Mouse (Mus musculus) brain, embryonic 14.5 days (tissue): ENCODE results near the gene Pld4. TPM values are rescaled to one million over a fixed set of nuclear protein-coding genes. Genes with fewer than 3 reads are reported as not detected.
A peak's percentile ranks its signal among the peaks of the same experiment; 100 is the strongest.

Experiments
- DNase-seq: peaks from one replicate; pipeline ENCODE4 v3.0.0-alpha.2; 2011; ENCODE audit warnings: low read depth
- CTCF ChIP-seq: fragments of 200-500 bp; IDR thresholded peaks from 2 replicates; pipeline ENCODE4 v1.5.1; 2012; ENCODE audit warnings: inconsistent platforms, mild to moderate bottlenecking, moderate library complexity, borderline replicate concordance; ENCODE audit not compliant: insufficient read depth, insufficient read length; ENCODE audit errors: extremely low read depth
- POLR2A ChIP-seq: fragments of 200-500 bp; IDR thresholded peaks from 2 replicates; pipeline ENCODE4 v1.6.1; 2012; ENCODE audit warnings: mild to moderate bottlenecking, inconsistent platforms, borderline replicate concordance; ENCODE audit not compliant: poor library complexity, insufficient read depth, insufficient read length, severe bottlenecking; ENCODE audit errors: extremely low read depth
- polyA plus RNA-seq: library from polyadenylated mRNA; depleted of rRNA; stranded (reverse); fragments of >200 nt; gene quantifications from 2 replicates; pipeline ENCODE4 v1.2.3, GENCODE M21; 2012

The Pld4 gene
- polyA plus RNA-seq, 1 experiment, result 6.5 TPM

DNA sequence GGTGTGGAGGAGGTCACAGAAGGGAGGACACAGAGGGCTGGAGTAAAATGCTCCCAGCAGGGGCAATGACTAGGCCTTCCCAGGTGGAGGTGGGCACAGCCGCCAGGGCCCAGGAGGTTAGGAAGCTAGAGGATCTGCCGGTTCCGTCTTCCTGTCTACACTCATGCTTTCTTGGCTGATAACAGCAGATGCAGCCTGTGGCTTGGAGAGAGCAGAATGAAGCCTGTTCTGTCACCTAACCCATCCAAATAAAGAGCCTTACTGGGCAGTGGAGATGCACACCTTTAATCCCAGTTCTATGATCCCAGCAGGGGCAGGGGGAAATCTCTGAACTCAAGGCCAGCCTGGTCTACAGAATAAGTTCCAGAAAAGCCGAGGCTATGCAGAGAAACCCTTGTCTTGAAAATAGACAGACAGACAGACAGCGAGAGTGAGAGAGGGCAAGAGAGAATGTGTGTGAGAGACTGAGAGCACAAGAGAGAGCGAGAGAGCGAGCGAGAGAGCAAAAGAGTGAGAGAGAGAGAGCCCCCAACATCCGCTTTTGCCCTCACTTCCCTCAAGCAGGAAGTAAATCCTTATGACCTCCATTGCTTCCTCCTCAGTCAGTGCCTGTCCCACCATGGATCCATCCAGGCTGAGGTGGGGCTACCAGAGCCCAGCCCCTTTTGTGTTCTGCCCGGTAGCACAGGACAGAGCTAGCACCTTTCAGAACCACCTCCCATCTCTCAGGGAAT lies 38.9 kb downstream of the Pld4 start:
- TF ChIP-seq POLR2A (no peak), CTCF (no peak)
- no peak for DNase-seq

DNA sequence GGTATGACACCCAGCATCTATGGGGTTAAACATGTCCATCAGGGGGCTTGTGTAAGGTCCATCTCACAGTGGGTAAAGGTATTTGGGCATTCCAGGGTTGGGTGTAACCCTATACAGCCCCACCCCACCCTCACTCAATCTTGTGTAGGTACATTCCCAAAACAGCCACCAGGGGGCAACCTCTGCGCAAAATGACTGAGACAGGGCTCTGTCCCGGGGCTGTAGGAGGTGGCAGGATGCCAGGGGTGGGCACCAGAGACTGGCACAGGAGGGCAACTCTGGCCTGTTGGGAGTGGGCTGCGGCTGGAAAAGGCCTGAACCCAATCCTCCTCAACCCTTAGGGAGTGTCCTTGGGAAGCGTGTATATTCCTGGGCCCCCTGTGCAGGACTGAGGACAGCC lies 40.0 kb downstream of the Pld4 start:
- DNase-seq, result peak; percentile 62
- no peak for TF ChIP-seq POLR2A
- peak; percentile 78 for TF ChIP-seq CTCF

DNA sequence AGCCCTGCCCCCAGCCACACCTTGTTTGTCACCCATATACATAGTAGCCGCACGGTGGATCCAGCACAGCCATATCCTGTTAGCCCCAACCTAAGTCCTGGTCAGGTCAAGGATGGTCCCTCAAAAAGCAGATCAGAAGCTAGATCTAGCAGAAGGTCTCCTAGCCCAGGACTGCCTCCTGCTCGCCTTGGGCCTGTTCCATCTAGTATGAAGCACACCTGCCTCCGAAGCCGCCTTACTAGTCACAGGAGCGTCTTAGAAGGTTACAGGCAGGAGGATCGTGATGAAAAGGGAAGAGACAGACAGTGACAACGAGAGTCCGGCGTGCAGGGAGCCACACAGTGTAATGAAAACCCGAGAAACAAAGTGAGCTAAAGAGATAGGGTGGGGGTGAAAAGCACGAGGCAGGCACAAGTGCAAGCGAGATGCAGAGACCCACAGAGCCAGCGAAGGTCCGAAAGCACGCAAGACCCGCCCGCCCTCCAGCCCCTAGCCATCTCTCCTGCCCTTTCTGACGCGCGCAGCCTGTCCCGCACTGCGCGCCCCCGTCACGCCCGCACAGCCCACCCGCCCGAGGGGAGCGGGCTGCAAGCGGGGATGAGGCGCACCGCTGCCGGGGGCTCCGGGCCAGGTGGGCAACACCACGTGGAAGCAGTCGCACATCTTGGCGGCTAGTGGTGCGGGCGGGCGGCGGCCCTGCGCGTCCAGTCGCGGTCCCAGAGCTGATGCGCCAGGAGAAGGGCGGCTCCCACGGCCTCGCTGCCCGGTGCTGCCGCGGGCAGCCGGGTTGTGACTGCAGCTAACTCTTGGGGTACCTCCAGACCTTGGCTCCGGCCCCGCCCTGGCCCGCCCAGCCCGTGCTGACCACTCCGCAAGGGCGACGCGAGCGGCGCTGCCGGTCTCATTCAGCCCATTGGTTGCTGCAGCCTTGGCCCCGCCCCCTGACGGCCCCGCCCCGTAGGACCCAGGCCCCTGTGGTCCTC lies 41.7 kb downstream of the Pld4 start, which contains the start of gene Ahnak2:
TSS of gene Ahnak2 (minus strand) at position 794 of the 983 bp plus-strand sequence.
- TF ChIP-seq CTCF, result no peak
- no peak for TF ChIP-seq POLR2A

DNA sequence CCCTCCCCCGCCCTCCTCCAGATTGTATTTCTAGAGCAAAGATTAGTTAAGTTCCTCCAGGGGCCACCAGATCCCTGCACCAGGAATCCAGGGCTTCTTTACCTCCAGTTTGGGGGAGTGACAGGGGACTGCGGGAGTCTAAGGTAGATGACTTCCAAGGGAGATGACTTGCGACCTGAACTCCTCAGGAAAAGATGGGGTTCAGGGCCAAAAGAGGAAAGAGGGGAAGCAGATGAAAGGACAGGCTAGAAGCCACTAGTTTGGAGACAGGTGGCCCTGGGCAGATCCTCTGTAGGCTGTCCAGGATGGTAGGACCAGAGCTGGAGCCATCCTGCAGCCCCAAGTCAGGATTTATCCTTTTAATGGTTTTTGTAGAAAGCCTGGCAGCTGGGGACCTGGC lies 42.5 kb downstream of the Pld4 start:
- no peak for DNase-seq
- TF ChIP-seq POLR2A (no peak), CTCF (no peak)

More for the DNA sequence above, 41.7 kb downstream of the Pld4 start, which contains the start of gene Ahnak2:
- DNase-seq, result peak; percentile 65

DNA sequence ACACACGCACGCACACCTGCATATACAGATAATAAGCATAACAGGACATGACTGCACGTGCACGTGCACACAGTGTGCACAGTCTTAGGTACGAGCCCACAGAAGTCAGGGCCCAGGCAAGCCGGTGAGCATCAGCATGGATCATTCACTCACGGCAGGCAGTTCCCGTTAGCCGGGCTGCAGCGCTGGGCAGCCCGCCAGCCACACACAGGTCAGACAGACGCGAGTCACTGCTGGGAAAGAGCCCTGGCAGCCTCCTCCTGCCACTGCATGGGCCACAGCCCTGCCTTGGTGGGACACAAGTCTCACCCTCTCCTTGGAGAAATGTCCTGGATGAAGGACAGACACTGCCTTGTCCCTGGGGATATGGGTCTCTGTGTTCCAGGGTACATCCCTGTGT lies 43.6 kb downstream of the Pld4 start:
- TF ChIP-seq POLR2A (no peak), CTCF (no peak)
- peak; percentile 46 for DNase-seq

DNA sequence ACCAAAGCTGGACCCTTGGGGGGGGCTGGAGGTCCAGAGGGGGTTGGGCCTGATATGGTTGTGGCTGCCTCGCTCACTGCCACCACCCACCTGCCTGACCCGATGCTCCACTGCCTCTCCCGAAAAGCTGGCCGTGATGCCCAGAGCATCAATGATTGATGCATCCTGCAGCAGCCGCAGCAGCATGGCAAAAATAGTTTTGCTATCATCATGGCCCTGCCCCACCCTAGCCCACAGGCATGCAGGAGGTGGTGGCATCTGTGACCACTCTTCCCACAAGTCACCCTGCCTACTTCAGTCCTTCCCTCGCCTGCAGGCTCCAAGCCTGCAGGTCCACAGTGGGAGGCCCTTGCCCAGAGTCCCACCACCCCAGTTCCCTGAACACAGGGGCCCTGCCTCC lies 45.6 kb downstream of the Pld4 start:
- no peak for TF ChIP-seq CTCF
- no peak for TF ChIP-seq POLR2A
- no peak for DNase-seq

DNA sequence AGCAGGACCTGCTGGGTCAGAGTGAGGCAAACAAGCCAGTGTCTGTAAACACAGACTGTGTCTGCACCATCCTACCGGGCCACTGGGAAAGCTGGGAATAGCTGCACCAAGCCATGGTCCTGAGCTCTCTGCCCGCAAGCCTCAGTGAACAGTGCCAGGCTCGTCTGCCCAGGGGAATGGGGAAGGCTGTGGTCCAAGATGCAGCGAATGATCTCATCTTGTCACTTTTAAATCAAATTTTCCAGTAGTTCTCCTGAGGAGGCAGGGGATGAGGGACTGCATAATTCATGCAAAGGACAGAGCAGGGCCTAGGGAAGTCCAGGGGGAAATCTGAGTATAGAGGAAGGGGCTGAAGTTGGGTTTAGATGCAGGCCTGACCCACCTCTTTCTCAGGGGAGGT lies 47.3 kb downstream of the Pld4 start:
- no peak for DNase-seq

DNA sequence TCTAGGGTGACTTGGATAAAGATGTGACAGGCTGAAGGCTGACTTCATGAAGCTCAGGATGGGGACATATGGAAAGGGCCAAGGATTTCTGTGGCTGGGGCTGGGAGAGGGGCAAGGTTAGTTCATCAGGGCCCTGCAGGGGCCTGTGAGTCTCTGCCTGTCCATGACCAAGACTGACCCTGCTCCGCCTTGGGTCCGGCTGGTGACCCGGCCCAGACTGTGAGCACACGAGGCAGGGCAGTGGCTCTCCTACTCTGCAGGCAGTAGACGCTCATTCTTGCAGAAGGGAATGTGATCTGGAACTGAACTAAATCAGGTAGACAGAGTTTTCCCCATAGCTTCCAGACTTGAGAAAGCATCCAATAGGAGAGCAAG lies 47.7 kb downstream of the Pld4 start:
- TF ChIP-seq POLR2A, result no peak
- TF ChIP-seq CTCF, result no peak
- DNase-seq, result no peak

More for the DNA sequence above, 47.3 kb downstream of the Pld4 start:
- TF ChIP-seq CTCF (no peak), POLR2A (no peak)

DNA sequence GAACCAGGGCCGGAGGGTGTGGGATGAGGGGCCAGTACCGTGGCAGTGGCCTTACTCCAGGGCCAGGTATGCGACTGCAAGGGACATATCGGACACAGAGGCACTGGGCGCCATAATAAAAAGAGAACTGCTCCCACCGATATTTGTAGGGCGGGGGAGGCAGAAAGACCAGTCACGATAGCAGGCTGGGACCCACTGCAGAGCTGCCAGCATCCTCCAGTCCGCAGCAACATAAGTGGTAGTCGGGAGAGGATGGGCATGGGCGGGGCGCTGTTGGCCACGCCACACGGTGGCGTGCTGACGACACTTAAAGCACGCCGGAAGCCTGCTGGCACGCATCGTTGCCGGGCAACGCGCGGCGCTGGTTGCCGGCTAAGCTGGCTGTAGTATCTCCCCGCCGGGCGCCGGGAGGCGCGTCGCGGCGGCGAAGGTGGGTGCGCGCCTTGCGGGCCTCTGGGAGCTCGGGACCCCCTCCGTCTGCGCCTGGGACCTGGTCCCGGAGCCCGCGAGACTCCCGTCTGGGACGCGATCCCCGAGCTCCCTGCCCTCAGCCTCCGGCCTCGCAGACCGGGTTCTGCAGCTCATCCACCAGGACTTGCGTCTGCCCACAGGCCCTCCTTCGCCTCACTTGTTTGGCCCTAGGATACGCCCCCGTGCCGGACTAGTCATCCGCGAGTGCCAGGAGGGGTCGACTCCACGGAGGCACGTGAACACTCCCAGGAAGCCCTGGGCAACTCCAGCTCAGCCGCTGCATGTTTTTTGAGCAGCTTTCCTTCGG lies 48.3 kb downstream of the Pld4 start, which contains the start of gene Clba1:
TSS of gene Clba1 (plus strand) at position 351 of the 778 bp plus-strand sequence.
- DNase-seq, result peak; percentile 98
- TF ChIP-seq CTCF, result peak; percentile 51
- TF ChIP-seq POLR2A, result peak; percentile 57

DNA sequence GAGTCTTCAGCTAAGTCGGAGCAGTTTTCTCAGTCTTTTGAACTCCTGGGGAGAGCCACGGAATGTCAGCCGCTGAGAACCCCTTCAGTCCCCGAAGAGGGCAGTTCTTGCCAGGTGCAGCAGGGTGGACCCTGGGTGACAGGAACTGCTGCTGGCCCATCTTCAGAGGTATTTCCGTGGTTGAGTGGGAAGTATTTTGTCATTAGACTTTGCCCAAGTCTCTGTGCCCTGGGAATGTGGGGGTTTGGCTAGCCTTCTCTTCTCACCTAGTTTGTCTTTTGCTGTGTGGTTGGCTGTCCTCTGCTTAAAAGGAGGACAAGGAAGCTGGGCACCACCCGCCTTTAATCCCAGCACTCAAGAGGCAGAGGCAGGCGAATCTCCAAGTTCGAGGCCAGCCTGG lies 49.2 kb downstream of the Pld4 start:
- TF ChIP-seq POLR2A (no peak), CTCF (no peak)
- DNase-seq, result no peak
